Mouse (Mus musculus): ENCODE data around the gene Slc47a2. TPM values are rescaled to one million over a fixed set of nuclear protein-coding genes. Genes with fewer than 3 reads are reported as not detected.
"Not testable (repeated sequence)": the region's sequence is repeated elsewhere in the genome, so short reads cannot be mapped to it uniquely, and the experiment has no call there.

Gene Slc47a2
- polyA plus RNA-seq, 1 experiment from 2014 or later: not detected

GRCm38 (mm10) chr11:61319923-61320567 lies 22.6 kb downstream of the Slc47a2 start:
- no peak overlapping the region for H3K27ac ChIP-seq (ENCODE audit: low read depth, low read length)
- no peak for DNase-seq (ENCODE audit: low spot score)
- 76% methylated on average over 3 of the region's 3 CpGs for WGBS

DNA sequence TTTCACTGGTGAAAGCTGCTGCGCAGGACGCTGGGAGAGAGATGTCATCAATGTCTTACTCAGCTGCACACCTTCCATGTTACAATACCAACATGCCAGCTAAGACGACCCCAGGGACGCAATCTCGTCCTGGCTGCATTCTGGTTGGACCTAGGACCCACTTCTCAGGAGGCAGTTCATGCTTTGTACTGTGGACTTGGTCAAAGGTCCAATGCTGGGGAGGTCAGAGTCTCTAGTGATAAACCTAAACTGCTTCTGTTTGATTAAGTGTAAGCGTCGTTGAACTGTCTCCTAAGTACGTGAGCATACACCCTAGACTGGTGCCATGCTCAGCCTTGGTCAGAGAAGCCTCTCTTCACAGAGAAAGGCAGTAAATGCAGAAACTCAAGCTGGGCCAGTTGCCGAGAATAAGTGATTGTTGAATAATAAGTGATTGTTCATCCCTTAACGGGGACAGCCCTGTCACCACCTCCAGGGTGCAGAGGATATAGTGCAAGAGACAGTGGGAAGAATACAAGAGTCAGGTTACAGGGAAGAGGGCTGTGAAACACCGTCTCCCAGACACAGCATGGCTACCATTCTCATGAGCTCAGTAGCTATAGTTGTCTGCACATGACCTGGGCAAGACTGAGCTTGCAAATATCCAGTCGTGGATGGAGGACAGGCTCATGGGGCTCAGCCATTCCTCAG lies 23.3 kb downstream of the Slc47a2 start:
- WGBS: 66% methylated on average over 12 of the region's 12 CpGs
- ATAC-seq (ENCODE audit: low FRiP score) (no peak), DNase-seq (ENCODE audit: low spot score) (no peak)
- Histone ChIP-seq H3K27ac (ENCODE audit: low read depth, low read length) (no peak overlapping the region), H3K4me1 (replicated peaks; ENCODE audit: control insufficient read depth, insufficient read depth, low read length) (no peaks in the 10 kb centered on the region), H3K4me3 (ENCODE audit: low read depth, low read length) (no peak overlapping the region), H3K27me3 (ENCODE audit: control insufficient read depth, insufficient read depth, low read length) (no peaks in the 10 kb centered on the region), H3K9ac (ENCODE audit: low read depth, low read length) (no peak overlapping the region), H3K4me2 (replicated peaks; ENCODE audit: low read depth, low read length) (no peak overlapping the region), H3K36me3 (ENCODE audit: control insufficient read depth, insufficient read depth, low read length) (no peaks in the 10 kb centered on the region), H3K9me3 (ENCODE audit: control insufficient read depth, low read length) (no peaks in the 10 kb centered on the region)

More at GRCm38 (mm10) chr11:61319923-61320567, 22.6 kb downstream of the Slc47a2 start:
- no peaks in the 10 kb centered on the region for H3K4me1 ChIP-seq (replicated peaks; ENCODE audit: control insufficient read depth, insufficient read depth, low read length)
- no peaks in the 10 kb centered on the region for H3K27me3 ChIP-seq (ENCODE audit: control insufficient read depth, insufficient read depth, low read length)
- no peaks in the 10 kb centered on the region for H3K9me3 ChIP-seq (ENCODE audit: control insufficient read depth, low read length)
- H3K4me3 ChIP-seq (ENCODE audit: low read depth, low read length): no peak overlapping the region
- no peak overlapping the region for H3K9ac ChIP-seq (ENCODE audit: low read depth, low read length)
- ATAC-seq (ENCODE audit: low FRiP score): no peak
- H3K36me3 ChIP-seq (ENCODE audit: control insufficient read depth, insufficient read depth, low read length): no peaks in the 10 kb centered on the region
- no peak overlapping the region for H3K4me2 ChIP-seq (replicated peaks; ENCODE audit: low read depth, low read length)

DNA sequence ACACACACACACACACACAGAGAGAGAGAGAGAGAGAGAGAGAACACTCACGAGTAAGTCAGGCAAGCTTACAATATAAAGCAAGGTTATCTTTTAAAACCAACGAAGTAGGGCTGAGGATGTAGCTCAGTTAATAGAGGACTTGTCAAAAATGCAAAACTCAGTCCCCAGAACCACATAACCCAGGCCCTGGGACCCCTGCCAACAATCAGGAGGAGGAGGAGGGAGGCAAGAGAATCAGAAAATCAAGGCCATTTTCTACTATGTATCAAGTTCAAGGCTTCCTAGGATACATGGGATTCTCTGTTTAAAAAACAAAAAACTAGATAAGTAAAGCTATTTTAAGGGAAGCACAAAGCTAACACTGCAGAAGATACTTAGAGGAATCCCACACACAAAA lies 25.8 kb downstream of the Slc47a2 start:
- H3K4me1 ChIP-seq (replicated peaks; ENCODE audit: control insufficient read depth, insufficient read depth, low read length): no peaks in the 10 kb centered on the region
- no peak overlapping the region for H3K27ac ChIP-seq (ENCODE audit: low read depth, low read length)
- DNase-seq (ENCODE audit: low spot score) (no peak), ATAC-seq (ENCODE audit: low FRiP score) (no peak)
- no peak overlapping the region for H3K4me3 ChIP-seq (ENCODE audit: low read depth, low read length)
- 82% methylated on average over 2 of the region's 2 CpGs for WGBS
- H3K9ac ChIP-seq (ENCODE audit: low read depth, low read length): no peak overlapping the region
- H3K27me3 ChIP-seq (ENCODE audit: control insufficient read depth, insufficient read depth, low read length): no peaks in the 10 kb centered on the region
- no peaks in the 10 kb centered on the region for H3K36me3 ChIP-seq (ENCODE audit: control insufficient read depth, insufficient read depth, low read length)
- H3K4me2 ChIP-seq (replicated peaks; ENCODE audit: low read depth, low read length): no peak overlapping the region
- no peaks in the 10 kb centered on the region for H3K9me3 ChIP-seq (ENCODE audit: control insufficient read depth, low read length)

GRCm38 (mm10) chr11:61310321-61310720 lies 32.3 kb downstream of the Slc47a2 start:
- DNase-seq (ENCODE audit: low spot score) (no peak), ATAC-seq (ENCODE audit: low FRiP score) (no peak)
- H3K9me3 ChIP-seq (ENCODE audit: control insufficient read depth, low read length): no peaks in the 10 kb centered on the region
- H3K27me3 ChIP-seq (ENCODE audit: control insufficient read depth, insufficient read depth, low read length): no peaks in the 10 kb centered on the region
- H3K4me2 ChIP-seq (replicated peaks; ENCODE audit: low read depth, low read length): no peak overlapping the region
- H3K4me1 ChIP-seq (replicated peaks; ENCODE audit: control insufficient read depth, insufficient read depth, low read length): no peaks in the 10 kb centered on the region
- H3K36me3 ChIP-seq (ENCODE audit: control insufficient read depth, insufficient read depth, low read length): no peaks in the 10 kb centered on the region
- no peak overlapping the region for H3K9ac ChIP-seq (ENCODE audit: low read depth, low read length)
- 71% methylated on average over 7 of the region's 7 CpGs for WGBS
- no peak overlapping the region for H3K27ac ChIP-seq (ENCODE audit: low read depth, low read length)
- H3K4me3 ChIP-seq (ENCODE audit: low read depth, low read length): no peak overlapping the region

- Histone ChIP-seq H3K36me3 (ENCODE audit: control insufficient read depth, insufficient read depth, low read length) (no peaks in the 10 kb centered on the region), H3K27me3 (ENCODE audit: control insufficient read depth, insufficient read depth, low read length) (no peaks in the 10 kb centered on the region), H3K27ac (ENCODE audit: low read depth, low read length) (no peak overlapping the region), H3K9me3 (ENCODE audit: control insufficient read depth, low read length) (no peaks in the 10 kb centered on the region), H3K4me3 (ENCODE audit: low read depth, low read length) (no peak overlapping the region), H3K4me1 (replicated peaks; ENCODE audit: control insufficient read depth, insufficient read depth, low read length) (no peaks in the 10 kb centered on the region), H3K4me2 (replicated peaks; ENCODE audit: low read depth, low read length) (no peak overlapping the region), H3K9ac (ENCODE audit: low read depth, low read length) (no peak overlapping the region)
- DNase-seq (ENCODE audit: low spot score): no peak
- WGBS: 73% methylated on average over 12 of the region's 12 CpGs
- ATAC-seq (ENCODE audit: low FRiP score): no peak
Observed at GRCm38 (mm10) chr11:61309831-61310230, 32.8 kb downstream of the Slc47a2 start.

GRCm38 (mm10) chr11:61307795-61308194 lies 34.9 kb downstream of the Slc47a2 start:
- no peak overlapping the region for H3K4me2 ChIP-seq (replicated peaks; ENCODE audit: low read depth, low read length)
- H3K4me3 ChIP-seq (ENCODE audit: low read depth, low read length): no peak overlapping the region
- ATAC-seq (ENCODE audit: low FRiP score) (no peak), DNase-seq (ENCODE audit: low spot score) (no peak)
- no peaks in the 10 kb centered on the region for H3K36me3 ChIP-seq (ENCODE audit: control insufficient read depth, insufficient read depth, low read length)
- H3K4me1 ChIP-seq (replicated peaks; ENCODE audit: control insufficient read depth, insufficient read depth, low read length): no peaks in the 10 kb centered on the region
- 44% methylated on average over 7 of the region's 7 CpGs for WGBS
- no peak overlapping the region for H3K27ac ChIP-seq (ENCODE audit: low read depth, low read length)
- no peaks in the 10 kb centered on the region for H3K27me3 ChIP-seq (ENCODE audit: control insufficient read depth, insufficient read depth, low read length)
- H3K9ac ChIP-seq (ENCODE audit: low read depth, low read length): no peak overlapping the region
- no peaks in the 10 kb centered on the region for H3K9me3 ChIP-seq (ENCODE audit: control insufficient read depth, low read length)

GRCm38 (mm10) chr11:61305377-61305776 lies 37.3 kb downstream of the Slc47a2 start:
- Histone ChIP-seq H3K4me3 (ENCODE audit: low read depth, low read length) (no peak overlapping the region), H3K9ac (ENCODE audit: low read depth, low read length) (no peak overlapping the region), H3K4me2 (replicated peaks; ENCODE audit: low read depth, low read length) (no peak overlapping the region), H3K27me3 (ENCODE audit: control insufficient read depth, insufficient read depth, low read length) (no peaks in the 10 kb centered on the region), H3K36me3 (ENCODE audit: control insufficient read depth, insufficient read depth, low read length) (no peaks in the 10 kb centered on the region), H3K27ac (ENCODE audit: low read depth, low read length) (no peak overlapping the region), H3K9me3 (ENCODE audit: control insufficient read depth, low read length) (no peaks in the 10 kb centered on the region), H3K4me1 (replicated peaks; ENCODE audit: control insufficient read depth, insufficient read depth, low read length) (no peaks in the 10 kb centered on the region; the same call in 1 of the 2 replicates)
- ATAC-seq (ENCODE audit: low FRiP score) (no peak), DNase-seq (ENCODE audit: low spot score) (peak; percentile 41)
- WGBS: 80% methylated on average over 4 of the region's 4 CpGs

DNA sequence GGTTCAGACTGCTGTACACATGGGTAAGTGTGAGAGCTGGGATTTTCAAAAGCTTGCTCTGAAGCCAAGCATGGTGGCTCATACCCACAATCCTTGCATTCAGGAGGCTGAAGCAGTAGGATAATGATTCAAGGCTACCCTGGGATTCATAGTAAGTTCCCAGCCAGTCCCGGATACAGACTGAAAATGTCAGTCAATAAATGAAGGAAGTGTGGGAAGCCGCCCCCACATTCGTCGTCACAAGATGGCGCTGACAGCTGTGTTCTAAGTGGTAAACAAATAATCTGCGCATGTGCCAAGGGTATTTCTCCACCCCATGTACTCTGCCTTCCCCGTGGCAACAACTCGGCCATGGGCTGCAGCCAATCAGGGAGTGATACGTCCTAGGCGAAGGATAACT lies 38.1 kb downstream of the Slc47a2 start:
- not testable (repeated sequence) for ATAC-seq (ENCODE audit: low FRiP score); H3K27ac ChIP-seq (ENCODE audit: low read depth, low read length); DNase-seq (ENCODE audit: low spot score); H3K36me3 ChIP-seq (ENCODE audit: control insufficient read depth, insufficient read depth, low read length); H3K4me3 ChIP-seq (ENCODE audit: low read depth, low read length); H3K4me1 ChIP-seq (replicated peaks; ENCODE audit: control insufficient read depth, insufficient read depth, low read length); H3K4me2 ChIP-seq (replicated peaks; ENCODE audit: low read depth, low read length); H3K9ac ChIP-seq (ENCODE audit: low read depth, low read length); H3K27me3 ChIP-seq (ENCODE audit: control insufficient read depth, insufficient read depth, low read length); H3K9me3 ChIP-seq (ENCODE audit: control insufficient read depth, low read length)
- 91% methylated on average over 5 of the region's 10 CpGs for whole genome bisulfite sequencing

Measured in hindbrain, embryonic 11.5 days (tissue).